Mouse (Mus musculus) testis, adult 2 months (tissue): Measurements from ENCODE around the gene Dnajc10.

Experiments used
- CTCF ChIP-seq: fragments of 200-500 bp; IDR thresholded peaks from 2 replicates; pipeline ENCODE4 v1.5.1; 2012; ENCODE audit warnings: low read depth, mild to moderate bottlenecking, inconsistent platforms, low read length, moderate library complexity; ENCODE audit not compliant: control insufficient read depth, insufficient read depth, insufficient replicate concordance
- POLR2A ChIP-seq: fragments of 200-500 bp; IDR thresholded peaks from 2 replicates; pipeline ENCODE4 v1.6.1; 2012; ENCODE audit warnings: low read depth, mild to moderate bottlenecking, inconsistent platforms, low read length, moderate library complexity; ENCODE audit not compliant: control insufficient read depth

DNA sequence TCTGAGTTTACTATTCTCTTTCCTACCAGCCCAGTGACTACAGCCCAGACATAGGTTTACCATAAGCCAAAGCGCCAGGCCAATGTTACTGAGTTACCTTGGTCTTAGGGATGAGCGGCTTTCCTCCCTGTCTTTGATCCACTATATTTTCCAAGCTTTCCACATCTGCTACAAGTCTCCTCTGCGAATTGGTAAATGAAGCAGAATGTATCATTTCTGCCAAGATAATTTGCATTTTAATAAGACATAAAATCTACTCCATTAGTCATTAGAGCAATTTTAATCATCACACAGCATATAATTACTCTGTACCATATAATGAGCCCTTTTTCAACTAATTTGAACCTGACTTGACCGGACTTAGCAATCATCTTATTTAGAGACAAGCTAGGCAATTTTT lies 28.9 kb upstream of the Dnajc10 start:
- TF ChIP-seq CTCF: no peak
- no peak for TF ChIP-seq POLR2A
